Mouse (Mus musculus) bone marrow macrophage, adult 2 months (primary cell): ENCODE measurements at regions not wholly inside any gene's neighbourhood (a gene's known extent, or its start where the extent isn't known, plus 50 kb on each side); places are given as distances from the start of the nearest gene placed in this dataset.

Experiments
- CTCF ChIP-seq: IDR thresholded peaks from 2 replicates; pipeline ENCODE4 v1.5.1; 2012; ENCODE audit warnings: low read depth, mild to moderate bottlenecking, low read length, moderate library complexity
- POLR2A ChIP-seq: IDR thresholded peaks from 2 replicates; pipeline ENCODE4 v1.6.1; 2012; ENCODE audit warnings: mild to moderate bottlenecking, low read depth, low read length, borderline replicate concordance

- no peak for TF ChIP-seq CTCF
- TF ChIP-seq POLR2A, result no peak
These were observed 223.0 kb upstream of the N6amt1 start for GRCm38 (mm10) chr16:87130733-87131640.
